Mouse (Mus musculus) CH12.LX (cell line): ENCODE results near the gene Ghr. TPM values are rescaled to one million over a fixed set of nuclear protein-coding genes. Genes with fewer than 3 reads are reported as not detected.

Experiments
- DNase-seq: peaks from one replicate; pipeline ENCODE4 v3.0.0-alpha.2; 2013; ENCODE audit errors: extremely low read depth
- H3K27ac ChIP-seq: 2 replicates; pipeline ENCODE4 v1.5.1; 2012; ENCODE audit warnings: low read depth, mild to moderate bottlenecking, control low read depth, moderate library complexity; ENCODE audit not compliant: insufficient read depth
- H3K27me3 ChIP-seq: replicated peaks from 2 replicates; pipeline ENCODE3; 2012; ENCODE audit warnings: inconsistent platforms
- H3K36me3 ChIP-seq, 2 experiments: replicated peaks in 1 of 2; 2 replicates each; pipeline versions ENCODE3 to v1.6.1; 2012; ENCODE audit warnings: inconsistent platforms in 1 of 2, low read length in 1 of 2, mild to moderate bottlenecking in 1 of 2, mixed read lengths in 1 of 2, moderate library complexity in 1 of 2; ENCODE audit not compliant: control insufficient read depth in 1 of 2, insufficient read depth in 1 of 2
- H3K4me1 ChIP-seq, 2 experiments: 2 replicates each; pipeline ENCODE4 v1.6.1; 2012; ENCODE audit warnings: inconsistent platforms in 1 of 2, moderate library complexity in 1 of 2; ENCODE audit not compliant: insufficient read depth in 2 of 2, control insufficient read depth in 1 of 2
- H3K4me2 ChIP-seq: 2 replicates; pipeline ENCODE4 v1.6.1; 2012; ENCODE audit warnings: low read depth, mild to moderate bottlenecking, control low read depth; ENCODE audit not compliant: poor library complexity, insufficient read depth, severe bottlenecking
- H3K4me3 ChIP-seq, 3 experiments: fragments of 150-350 bp in 1 of 3; sonication (generic) in 1 of 3; replicated peaks in 1 of 3; 2 replicates each; pipeline versions ENCODE3 to v1.5.1; 2011 to 2012; ENCODE audit warnings: low read depth in 2 of 3, low read length in 2 of 3, mild to moderate bottlenecking in 2 of 3, moderate library complexity in 2 of 3, control low read depth in 1 of 3, improper control_type of control experiment in 1 of 3, inconsistent platforms in 1 of 3, mixed read lengths in 1 of 3; ENCODE audit not compliant: poor library complexity in 1 of 3
- H3K79me2 ChIP-seq: replicated peaks from 2 replicates; pipeline ENCODE4 v1.6.1; 2012; ENCODE audit warnings: mild to moderate bottlenecking, moderate library complexity; ENCODE audit not compliant: control insufficient read depth, poor library complexity, insufficient read depth, severe bottlenecking; ENCODE audit errors: extremely low read depth
- H3K9ac ChIP-seq: 2 replicates; pipeline ENCODE4 v1.6.1; 2012; ENCODE audit warnings: low read depth, mild to moderate bottlenecking, control low read depth, moderate library complexity; ENCODE audit not compliant: insufficient read depth
- H3K9me3 ChIP-seq: replicated peaks from 2 replicates; pipeline ENCODE3; 2012; ENCODE audit warnings: low read length, inconsistent platforms, mixed read lengths
- CHD2 ChIP-seq: IDR thresholded peaks from 2 replicates; pipeline ENCODE4 v1.6.1; 2011; ENCODE audit warnings: low read length, improper control_type of control experiment
- CTCF ChIP-seq, 2 experiments: IDR thresholded peaks in 1 of 2; conservative IDR thresholded peaks in 1 of 2; 2 replicates each; pipeline ENCODE4 v1.5.1; 2011 to 2012; ENCODE audit warnings: low read depth in 2 of 2, low read length in 2 of 2, improper control_type of control experiment in 1 of 2, inconsistent platforms in 1 of 2, mild to moderate bottlenecking in 1 of 2, moderate library complexity in 1 of 2
- EP300 ChIP-seq: IDR thresholded peaks from 2 replicates; pipeline ENCODE4 v1.6.1; 2011; ENCODE audit warnings: low read length, improper control_type of control experiment
- IRF4 ChIP-seq: IDR thresholded peaks from 2 replicates; pipeline ENCODE4 v1.6.1; 2014; ENCODE audit warnings: low read depth, mild to moderate bottlenecking, inconsistent platforms, low read length, improper control_type of control experiment
- MAFK ChIP-seq: IDR thresholded peaks from 2 replicates; pipeline ENCODE4 v1.6.1; 2011; ENCODE audit warnings: low read length, improper control_type of control experiment; ENCODE audit not compliant: insufficient replicate concordance
- MXI1 ChIP-seq: IDR thresholded peaks from 2 replicates; pipeline ENCODE4 v1.6.1; 2011; ENCODE audit warnings: mild to moderate bottlenecking, low read depth, low read length, improper control_type of control experiment
- PAX5 ChIP-seq: IDR thresholded peaks from 2 replicates; pipeline ENCODE4 v1.6.1; 2012; ENCODE audit warnings: low read length, inconsistent platforms, mixed read lengths
- POLR2A ChIP-seq: IDR thresholded peaks from 2 replicates; pipeline ENCODE4 v1.6.1; 2011; ENCODE audit warnings: low read depth, mild to moderate bottlenecking, improper control_type of control experiment, low read length
- RAD21 ChIP-seq: IDR thresholded peaks from 2 replicates; pipeline ENCODE4 v1.6.1; 2011; ENCODE audit warnings: low read depth, mild to moderate bottlenecking, low read length, improper control_type of control experiment, moderate library complexity
- SIN3A ChIP-seq: IDR thresholded peaks from 2 replicates; pipeline ENCODE4 v1.6.1; 2012; ENCODE audit warnings: low read length, improper control_type of control experiment, inconsistent platforms
- UBTF ChIP-seq: IDR thresholded peaks from 2 replicates; pipeline ENCODE4 v1.6.1; 2012; ENCODE audit warnings: low read depth, mild to moderate bottlenecking, inconsistent platforms, low read length, improper control_type of control experiment, moderate library complexity
- ZKSCAN1 ChIP-seq: IDR thresholded peaks from 2 replicates; pipeline ENCODE4 v1.6.1; 2012; ENCODE audit warnings: low read depth, inconsistent platforms, low read length, improper control_type of control experiment, borderline replicate concordance
- ZMIZ1 ChIP-seq: IDR thresholded peaks from 2 replicates; pipeline ENCODE4 v1.6.1; 2012; ENCODE audit warnings: low read depth, mild to moderate bottlenecking, inconsistent platforms, low read length, improper control_type of control experiment
- dilution Hi-C: fragments of 300-500 bp; cut with MboI; formaldehyde crosslinking; loops from 2 replicates; pipeline ENCODE4 v1.14.3; 2020; ENCODE audit warnings: low sequenced_read_pairs; ENCODE audit not compliant: extremely low pct_unique_long_range_greater_than_20kb, extremely low pct_ligation_motif_present
- in situ Hi-C: fragments of 300-500 bp; cut with MboI; formaldehyde crosslinking; loops from 3 replicates; pipeline ENCODE4 v1.14.3; 2019; ENCODE audit warnings: low sequenced_read_pairs, low pct_ligation_motif_present, low pct_unique_long_range_greater_than_20kb, mixed read lengths
- polyA plus RNA-seq: library from polyadenylated mRNA; unstranded; fragments of >175 nt; gene quantifications from 2 replicates; pipeline ENCODE4 v1.2.1, GENCODE M21; 2012; ENCODE audit warnings: low read depth; ENCODE audit not compliant: insufficient read length
- total RNA-seq, 2 experiments: library from RNA; depleted of rRNA; stranded (reverse); fragments of 300-350 nt in 1 of 2; fragments of >200 nt in 1 of 2; gene quantifications; 2 replicates each; pipeline ENCODE4 v1.2.3; 2012 to 2014

Ghr gene
- total and polyA plus RNA-seq, 3 experiments = 0.42 to 1.7 (median 0.89) TPM

- Histone ChIP-seq H3K79me2 (no peaks in the 10 kb centered on the region), H3K4me3 (no peak overlapping the region), H3K9me3 (no peaks in the 10 kb centered on the region), H3K4me2 (no peak overlapping the region), H3K27me3 (no peaks in the 10 kb centered on the region), H3K4me1 (peaks cover 3 to 12% of the 10 kb centered on the region in 2 experiments; a peak in 2 of 4 replicates), H3K36me3 (peaks cover 0 to 2% of the 10 kb centered on the region in 2 experiments), H3K27ac (no peak overlapping the region), H3K9ac (no peak overlapping the region)
- dilution Hi-C loops = no loop called here
- no peak for DNase-seq
- TF ChIP-seq CHD2 (no peak), CTCF (conservative IDR thresholded peaks at IDR 0.05 in 1 of 2, IDR thresholded peaks at IDR 0.05 in 1 of 2; ENCODE audit: low read depth in 2 of 2, low read length in 2 of 2) (peak in 1 of 2 experiments; percentile 36; a peak in 2 of 4 replicates), MXI1 (no peak), RAD21 (peak; percentile 31)
- in situ Hi-C loops = no loop called here
These were observed 287.3 kb downstream of the Ghr start for GRCm38 (mm10) chr15:3295986-3296385.

GRCm38 (mm10) chr15:3293477-3293876 is 289.8 kb downstream of the Ghr start:
- TF ChIP-seq ZKSCAN1 (no peak), EP300 (no peak), IRF4 (no peak), PAX5 (no peak), POLR2A (no peak)
- peaks cover 0 to 2% of the 10 kb centered on the region in 2 experiments for H3K36me3 ChIP-seq

GRCm38 (mm10) chr15:3290435-3290834 is 292.9 kb downstream of the Ghr start:
- H3K4me1 ChIP-seq = peaks cover 4 to 18% of the 10 kb centered on the region in 2 experiments; a peak in 2 of 4 replicates
- H3K9ac ChIP-seq = no peak overlapping the region
- in situ Hi-C loops (no loop called here), dilution Hi-C loops (no loop called here)
- TF ChIP-seq MAFK (no peak), SIN3A (no peak), IRF4 (no peak), ZMIZ1 (no peak), UBTF (no peak)
- peaks cover 0 to 2% of the 10 kb centered on the region in 2 experiments for H3K36me3 ChIP-seq
- no peaks in the 10 kb centered on the region for H3K27me3 ChIP-seq
- H3K27ac ChIP-seq = no peak overlapping the region
- no peaks in the 10 kb centered on the region for H3K79me2 ChIP-seq
- no peaks in the 10 kb centered on the region for H3K9me3 ChIP-seq
- peak overlapping the region in 1 of 3 experiments; percentile 21 for H3K4me3 ChIP-seq
- H3K4me2 ChIP-seq = no peak overlapping the region
- peak; percentile 76 for DNase-seq

More at GRCm38 (mm10) chr15:3293477-3293876, 289.8 kb downstream of the Ghr start:
- peaks cover 4 to 18% of the 10 kb centered on the region in 2 experiments; a peak in 2 of 4 replicates for H3K4me1 ChIP-seq
- H3K4me2 ChIP-seq = no peak overlapping the region
- DNase-seq = no peak
- H3K9ac ChIP-seq = no peak overlapping the region
- H3K9me3 ChIP-seq = no peaks in the 10 kb centered on the region
- dilution Hi-C loops = no loop called here
- in situ Hi-C loops = no loop called here
- no peaks in the 10 kb centered on the region for H3K27me3 ChIP-seq
- no peak overlapping the region for H3K4me3 ChIP-seq
- H3K79me2 ChIP-seq = no peaks in the 10 kb centered on the region
- H3K27ac ChIP-seq = no peak overlapping the region
